27 mouse cellular contexts compared by ENCODE assay signal in genomic region chr3:101586794-101587193, GRCm38 (mm10). TPM values are rescaled to one million over a fixed set of nuclear protein-coding genes. Genes with fewer than 3 reads are reported as not detected.
DNase-seq lines count a peak whose midpoint lies in the region; ATAC-seq and TF ChIP-seq lines count a peak whose summit lies in the region.
"Had no signal": no experiment of that assay in that cellular context is flagged by ENCODE, and none has a peak within 500 bp of the region (broad histone marks: within the 10 kb centered on the region; RNA-seq: fewer than 3 reads in every experiment).

No protein-coding gene starts in this region.

- no peak overlapping the region for H3K4me3 ChIP-seq in heart, embryonic 10.5 days
- no peak overlapping the region for H3K4me3 ChIP-seq in heart, embryonic 16.5 days (ENCODE audit: low read length)
- no peak overlapping the region for H3K4me3 ChIP-seq in kidney, adult 2 months (ENCODE audit: insufficient read depth, low read depth, low read length)
- H3K4me3 ChIP-seq in midbrain, embryonic 15.5 days: no peak overlapping the region
- H3K4me3 ChIP-seq: embryonic facial prominence, embryonic 10.5 days; embryonic facial prominence, embryonic 13.5 days; erythroblast, embryonic 14.5 days; forebrain, embryonic 12.5 days; forebrain, embryonic 15.5 days; heart, embryonic 15.5 days; hindbrain, embryonic 10.5 days; hindbrain, embryonic 13.5 days; intestine, embryonic 15.5 days had no signal

- no peak overlapping the region for H3K4me2 ChIP-seq in heart, embryonic 16.5 days (ENCODE audit: low read depth, low read length)
- H3K4me2 ChIP-seq in midbrain, embryonic 15.5 days: no peak overlapping the region
- H3K4me2 ChIP-seq: embryonic facial prominence, embryonic 13.5 days; forebrain, embryonic 12.5 days; forebrain, embryonic 15.5 days; heart, embryonic 15.5 days; hindbrain, embryonic 13.5 days; intestine, embryonic 15.5 days had no signal

- TF ChIP-seq POLR2A in kidney, adult 2 months (IDR thresholded peaks at IDR 0.05; ENCODE audit: low read depth, low read length): no peak
- TF ChIP-seq POLR2A in brain, embryonic 14.5 days (IDR thresholded peaks at IDR 0.05; ENCODE audit: borderline replicate concordance, extremely low read depth, insufficient read depth, insufficient read length, poor library complexity, severe bottlenecking): no peak

- no peak for TF ChIP-seq CTCF in kidney, adult 2 months (conservative IDR thresholded peaks at IDR 0.05; ENCODE audit: insufficient read depth, insufficient read length, low read depth, low read length)
- no peak for TF ChIP-seq CTCF in brain, embryonic 14.5 days (IDR thresholded peaks at IDR 0.05; ENCODE audit: borderline replicate concordance, extremely low read depth, insufficient read depth, insufficient read length)

- intact Hi-C loops in heart, postnatal 14 days (cut with DNase I): no loop called here

- peaks cover 22% of the 10 kb centered on the region for H3K4me1 ChIP-seq in heart, embryonic 10.5 days
- peaks cover 32% of the 10 kb centered on the region for H3K4me1 ChIP-seq in heart, embryonic 16.5 days (ENCODE audit: control insufficient read depth, insufficient read depth, low read length)
- H3K4me1 ChIP-seq in kidney, adult 2 months (ENCODE audit: control insufficient read depth, insufficient read depth, low read length): no peaks in the 10 kb centered on the region
- H3K4me1 ChIP-seq in midbrain, embryonic 15.5 days: no peaks in the 10 kb centered on the region
- H3K4me1 ChIP-seq: embryonic facial prominence, embryonic 10.5 days; embryonic facial prominence, embryonic 13.5 days; forebrain, embryonic 12.5 days; forebrain, embryonic 15.5 days; hindbrain, embryonic 10.5 days; hindbrain, embryonic 13.5 days; intestine, embryonic 15.5 days had no signal

- no peak for DNase-seq in heart, embryonic 10.5 days (ENCODE audit: low spot score)
- DNase-seq in heart, adult 9 months (ENCODE audit: low spot score in 2 of 2): no peak
- no peak for DNase-seq in heart, postnatal 14 days
- DNase-seq in kidney, adult 2 months: peak; percentile 10
- no peak for DNase-seq in kidney, adult 8-10 months
- peak; percentile 4 for DNase-seq in brain, embryonic 14.5 days (ENCODE audit: low read depth)
- DNase-seq: adrenal gland, adult 2 months; adrenal gland, postnatal 14 days; cerebellum, adult 9-11 months; cerebellum, postnatal 36 days; embryo, embryonic 11 days; gastrocnemius, postnatal 25 days; heart, adult 18-20 months; kidney, adult 11 months had no signal

- no peaks in the 10 kb centered on the region for H3K9me3 ChIP-seq in heart, embryonic 10.5 days
- H3K9me3 ChIP-seq in heart, embryonic 16.5 days (replicated peaks; ENCODE audit: control insufficient read depth, low read length): no peaks in the 10 kb centered on the region
- H3K9me3 ChIP-seq in midbrain, embryonic 15.5 days: no peaks in the 10 kb centered on the region
- H3K9me3 ChIP-seq: embryonic facial prominence, embryonic 10.5 days; embryonic facial prominence, embryonic 13.5 days; forebrain, embryonic 12.5 days; forebrain, embryonic 15.5 days; heart, embryonic 15.5 days; hindbrain, embryonic 10.5 days; hindbrain, embryonic 13.5 days; intestine, embryonic 15.5 days had no signal

- 88% methylated on average over 12 of the region's 12 CpGs for WGBS in heart, embryonic 10.5 days
- WGBS in heart, embryonic 16.5 days: 85% methylated on average over 12 of the region's 12 CpGs
- WGBS in kidney, adult 2 months: 77% methylated on average over 12 of the region's 12 CpGs
- 94% methylated on average over 12 of the region's 12 CpGs for WGBS in midbrain, embryonic 15.5 days

- ATAC-seq in heart, embryonic 16.5 days (replicated peaks; ENCODE audit: extremely low read depth, insufficient read depth, low FRiP score): no peak
- no peak for ATAC-seq in midbrain, embryonic 15.5 days (replicated peaks)
- ATAC-seq: CD4-positive, CD25-positive, alpha-beta regulatory T cell, adult 4 months; forebrain, embryonic 15.5 days; hindbrain, embryonic 16.5 days; intestine, embryonic 15.5 days had no signal

- H3K27me3 ChIP-seq in heart, embryonic 10.5 days (ENCODE audit: insufficient read depth, poor library complexity, severe bottlenecking): no peaks in the 10 kb centered on the region
- H3K27me3 ChIP-seq in heart, embryonic 16.5 days (ENCODE audit: control insufficient read depth, insufficient read depth, low read length): no peaks in the 10 kb centered on the region
- no peaks in the 10 kb centered on the region for H3K27me3 ChIP-seq in kidney, adult 2 months (replicated peaks; ENCODE audit: control insufficient read depth, insufficient read depth, low read length)
- no peaks in the 10 kb centered on the region for H3K27me3 ChIP-seq in midbrain, embryonic 15.5 days (replicated peaks)
- H3K27me3 ChIP-seq: embryonic facial prominence, embryonic 13.5 days; forebrain, embryonic 12.5 days; forebrain, embryonic 15.5 days; heart, embryonic 15.5 days; hindbrain, embryonic 13.5 days; intestine, embryonic 15.5 days had no signal

- H3K27ac ChIP-seq in heart, embryonic 10.5 days: 0 out of 2 replicates have a peak overlapping the region, but pooled peaks have one; percentile 19
- H3K27ac ChIP-seq in heart, embryonic 16.5 days (ENCODE audit: low read length): peak overlapping the region; percentile 43; the same call in 1 of the 2 replicates
- peak overlapping the region; percentile 19 for H3K27ac ChIP-seq in kidney, adult 2 months (ENCODE audit: insufficient read depth, low read depth, low read length)
- H3K27ac ChIP-seq in midbrain, embryonic 15.5 days: no peak overlapping the region
- H3K27ac ChIP-seq: embryonic facial prominence, embryonic 10.5 days; embryonic facial prominence, embryonic 13.5 days; forebrain, embryonic 12.5 days; forebrain, embryonic 15.5 days; heart, embryonic 15.5 days; hindbrain, embryonic 10.5 days; hindbrain, embryonic 13.5 days; intestine, embryonic 15.5 days had no signal

- H3K9ac ChIP-seq in heart, embryonic 16.5 days (ENCODE audit: low read length): no peak overlapping the region
- H3K9ac ChIP-seq in midbrain, embryonic 15.5 days: no peak overlapping the region
- H3K9ac ChIP-seq: embryonic facial prominence, embryonic 13.5 days; forebrain, embryonic 12.5 days; forebrain, embryonic 15.5 days; heart, embryonic 15.5 days; hindbrain, embryonic 13.5 days; intestine, embryonic 15.5 days had no signal

- peaks cover 100% of the 10 kb centered on the region for H3K36me3 ChIP-seq in heart, embryonic 10.5 days
- H3K36me3 ChIP-seq in heart, embryonic 16.5 days (ENCODE audit: control insufficient read depth, insufficient read depth): peaks cover 96% of the 10 kb centered on the region
- peaks cover 57% of the 10 kb centered on the region for H3K36me3 ChIP-seq in kidney, adult 2 months (ENCODE audit: control insufficient read depth, insufficient read depth, low read length)
- peaks cover 65% of the 10 kb centered on the region for H3K36me3 ChIP-seq in midbrain, embryonic 15.5 days (replicated peaks)

RNA-seq across cellular contexts. Expression of gene Atp1a1, which starts 17.7 kb away (rescaled TPM):
- polyA plus RNA-seq in heart, embryonic 10.5 days (2016; fragmentation: Nextera tagmentation; extraction: Ambion mirVana): 164 and 228 TPM in 2 replicates
- 328 and 335 TPM in 2 replicates for polyA plus RNA-seq in heart, embryonic 16.5 days (2015; fragmentation: Nextera tagmentation; extraction: Ambion mirVana)
- 100 to 1,000 TPM; 773 to 866 TPM for total RNA-seq in heart, postnatal 14 days (2021)
- 2,267 and 2,428 TPM in 2 replicates for polyA plus RNA-seq in kidney, adult 2 months (2012; rRNA removed)
- 118 and 129 TPM in 2 replicates for polyA plus RNA-seq in brain, embryonic 14.5 days (2012; rRNA removed)
- polyA plus RNA-seq in midbrain, embryonic 15.5 days (2015; fragmentation: Nextera tagmentation; extraction: Ambion mirVana): 57.1 and 58.8 TPM in 2 replicates

Comparison
In these comparisons a context has a peak if more than half of its experiments do, and no peak if none do; other contexts are left out.
1. DNase-seq: peak in kidney, adult 2 months (single experiment) and brain, embryonic 14.5 days (single experiment); none in heart, embryonic 10.5 days (single experiment), heart, adult 9 months (0 of 2), heart, postnatal 14 days (0 of 2) and kidney, adult 8-10 months (0 of 2).